Mouse (Mus musculus): ENCODE results near the gene Olfr282. TPM values are rescaled to one million over a fixed set of nuclear protein-coding genes. Genes with fewer than 3 reads are reported as not detected.

Gene Olfr282
- polyA plus RNA-seq, 1 experiment = not detected

- H3K4me1 ChIP-seq (ENCODE audit: control insufficient read depth, insufficient read depth, low read length) = no peaks in the 10 kb centered on the region
- H3K27ac ChIP-seq (ENCODE audit: insufficient read depth, low read depth, low read length) = no peak overlapping the region
- no peak overlapping the region for H3K4me3 ChIP-seq (ENCODE audit: insufficient read depth, low read depth, low read length)
- DNase-seq = no peak
- TF ChIP-seq POLR2A (IDR thresholded peaks at IDR 0.05; ENCODE audit: low read depth, low read length) = no peak
- no peak for TF ChIP-seq CTCF (conservative IDR thresholded peaks at IDR 0.05; ENCODE audit: insufficient read depth, insufficient read length, low read depth, low read length)
- no peaks in the 10 kb centered on the region for H3K36me3 ChIP-seq (ENCODE audit: control insufficient read depth, insufficient read depth, low read length)
- H3K27me3 ChIP-seq (replicated peaks; ENCODE audit: control insufficient read depth, insufficient read depth, low read length) = no peaks in the 10 kb centered on the region
- 91% methylated on average over 13 of the region's 13 CpGs for WGBS
Measured at GRCm38 (mm10) chr15:98471539-98471938, 40.5 kb downstream of the Olfr282 start.

GRCm38 (mm10) chr15:98474958-98475357, 43.9 kb downstream of the Olfr282 start:
- Histone ChIP-seq H3K4me3 (ENCODE audit: insufficient read depth, low read depth, low read length) (no peak overlapping the region), H3K27me3 (replicated peaks; ENCODE audit: control insufficient read depth, insufficient read depth, low read length) (no peaks in the 10 kb centered on the region), H3K27ac (ENCODE audit: insufficient read depth, low read depth, low read length) (no peak overlapping the region), H3K36me3 (ENCODE audit: control insufficient read depth, insufficient read depth, low read length) (no peaks in the 10 kb centered on the region), H3K4me1 (ENCODE audit: control insufficient read depth, insufficient read depth, low read length) (no peaks in the 10 kb centered on the region)
- TF ChIP-seq POLR2A (IDR thresholded peaks at IDR 0.05; ENCODE audit: low read depth, low read length) = no peak
- TF ChIP-seq CTCF (conservative IDR thresholded peaks at IDR 0.05; ENCODE audit: insufficient read depth, insufficient read length, low read depth, low read length) = no peak
- DNase-seq = no peak
- WGBS = 84% methylated on average over 10 of the region's 10 CpGs

- no peaks in the 10 kb centered on the region for H3K27me3 ChIP-seq (replicated peaks; ENCODE audit: control insufficient read depth, insufficient read depth, low read length)
- H3K36me3 ChIP-seq (ENCODE audit: control insufficient read depth, insufficient read depth, low read length) = no peaks in the 10 kb centered on the region
- H3K27ac ChIP-seq (ENCODE audit: insufficient read depth, low read depth, low read length) = no peak overlapping the region
- no peak overlapping the region for H3K4me3 ChIP-seq (ENCODE audit: insufficient read depth, low read depth, low read length)
- no peak for TF ChIP-seq POLR2A (IDR thresholded peaks at IDR 0.05; ENCODE audit: low read depth, low read length)
- peak; percentile 62 for TF ChIP-seq CTCF (conservative IDR thresholded peaks at IDR 0.05; ENCODE audit: insufficient read depth, insufficient read length, low read depth, low read length)
- 45% methylated on average over 10 of the region's 10 CpGs for WGBS
- no peaks in the 10 kb centered on the region for H3K4me1 ChIP-seq (ENCODE audit: control insufficient read depth, insufficient read depth, low read length)
- peak; percentile 42 for DNase-seq
Measured at GRCm38 (mm10) chr15:98475382-98475781, 44.4 kb downstream of the Olfr282 start.

- no peaks in the 10 kb centered on the region for H3K36me3 ChIP-seq (ENCODE audit: control insufficient read depth, insufficient read depth, low read length)
- no peak overlapping the region for H3K27ac ChIP-seq (ENCODE audit: insufficient read depth, low read depth, low read length)
- no peaks in the 10 kb centered on the region for H3K27me3 ChIP-seq (replicated peaks; ENCODE audit: control insufficient read depth, insufficient read depth, low read length)
- no peak overlapping the region for H3K4me3 ChIP-seq (ENCODE audit: insufficient read depth, low read depth, low read length)
- 80% methylated on average over 5 of the region's 5 CpGs for WGBS
- TF ChIP-seq POLR2A (IDR thresholded peaks at IDR 0.05; ENCODE audit: low read depth, low read length) (no peak), CTCF (conservative IDR thresholded peaks at IDR 0.05; ENCODE audit: insufficient read depth, insufficient read length, low read depth, low read length) (no peak)
- no peaks in the 10 kb centered on the region for H3K4me1 ChIP-seq (ENCODE audit: control insufficient read depth, insufficient read depth, low read length)
- no peak for DNase-seq
Measured at GRCm38 (mm10) chr15:98476281-98476680, 45.3 kb downstream of the Olfr282 start.

- Histone ChIP-seq H3K4me3 (ENCODE audit: insufficient read depth, low read depth, low read length) (no peak overlapping the region), H3K36me3 (ENCODE audit: control insufficient read depth, insufficient read depth, low read length) (no peaks in the 10 kb centered on the region), H3K4me1 (ENCODE audit: control insufficient read depth, insufficient read depth, low read length) (no peaks in the 10 kb centered on the region), H3K27ac (ENCODE audit: insufficient read depth, low read depth, low read length) (no peak overlapping the region), H3K27me3 (replicated peaks; ENCODE audit: control insufficient read depth, insufficient read depth, low read length) (no peaks in the 10 kb centered on the region)
- no peak for DNase-seq
- TF ChIP-seq CTCF (conservative IDR thresholded peaks at IDR 0.05; ENCODE audit: insufficient read depth, insufficient read length, low read depth, low read length) (no peak), POLR2A (IDR thresholded peaks at IDR 0.05; ENCODE audit: low read depth, low read length) (no peak)
- WGBS = 82% methylated on average over 7 of the region's 7 CpGs
Measured at GRCm38 (mm10) chr15:98479568-98480102, 48.6 kb downstream of the Olfr282 start.

GRCm38 (mm10) chr15:98482701-98483100, 51.7 kb downstream of the Olfr282 start, which contains the start of gene Lalba:
Gene Lalba (minus strand): TSS chr15:98482721.
- no peaks in the 10 kb centered on the region for H3K36me3 ChIP-seq (ENCODE audit: control insufficient read depth, insufficient read depth, low read length)
- H3K27me3 ChIP-seq (replicated peaks; ENCODE audit: control insufficient read depth, insufficient read depth, low read length) = no peaks in the 10 kb centered on the region
- 60% methylated on average over 3 of the region's 3 CpGs for WGBS
- no peak within 1 kb of the TSS for H3K4me3 ChIP-seq (ENCODE audit: insufficient read depth, low read depth, low read length)
- H3K4me1 ChIP-seq (ENCODE audit: control insufficient read depth, insufficient read depth, low read length) = no peaks in the 10 kb centered on the region
- DNase-seq = peak; percentile 22
- no peak for TF ChIP-seq POLR2A (IDR thresholded peaks at IDR 0.05; ENCODE audit: low read depth, low read length)
- no peak for TF ChIP-seq CTCF (conservative IDR thresholded peaks at IDR 0.05; ENCODE audit: insufficient read depth, insufficient read length, low read depth, low read length)
- H3K27ac ChIP-seq (ENCODE audit: insufficient read depth, low read depth, low read length) = no peak within 1 kb of the TSS

- Histone ChIP-seq H3K36me3 (ENCODE audit: control insufficient read depth, insufficient read depth, low read length) (no peaks in the 10 kb centered on the region), H3K4me1 (ENCODE audit: control insufficient read depth, insufficient read depth, low read length) (no peaks in the 10 kb centered on the region), H3K27me3 (replicated peaks; ENCODE audit: control insufficient read depth, insufficient read depth, low read length) (no peaks in the 10 kb centered on the region), H3K4me3 (ENCODE audit: insufficient read depth, low read depth, low read length) (no peak overlapping the region), H3K27ac (ENCODE audit: insufficient read depth, low read depth, low read length) (peak overlapping the region; percentile 45; the same call in 1 of the 2 replicates)
- peak; percentile 46 for DNase-seq
- TF ChIP-seq POLR2A (IDR thresholded peaks at IDR 0.05; ENCODE audit: low read depth, low read length) = no peak
- no peak for TF ChIP-seq CTCF (conservative IDR thresholded peaks at IDR 0.05; ENCODE audit: insufficient read depth, insufficient read length, low read depth, low read length)
- WGBS = 37% methylated on average over 18 of the region's 18 CpGs
Measured at GRCm38 (mm10) chr15:98483907-98484886, 53.2 kb downstream of the Olfr282 start.

Measured in kidney, adult 2 months (tissue).